Mouse (Mus musculus) retina, postnatal 1 day (tissue): ENCODE results near the gene Mtfr1l.
"Not testable (repeated sequence)": the region's sequence is repeated elsewhere in the genome, so short reads cannot be mapped to it uniquely, and the experiment has no call there.

Source experiments
- DNase-seq: peaks from one replicate; pipeline ENCODE4 v3.0.0-alpha.2; 2012

The Mtfr1l gene

DNA sequence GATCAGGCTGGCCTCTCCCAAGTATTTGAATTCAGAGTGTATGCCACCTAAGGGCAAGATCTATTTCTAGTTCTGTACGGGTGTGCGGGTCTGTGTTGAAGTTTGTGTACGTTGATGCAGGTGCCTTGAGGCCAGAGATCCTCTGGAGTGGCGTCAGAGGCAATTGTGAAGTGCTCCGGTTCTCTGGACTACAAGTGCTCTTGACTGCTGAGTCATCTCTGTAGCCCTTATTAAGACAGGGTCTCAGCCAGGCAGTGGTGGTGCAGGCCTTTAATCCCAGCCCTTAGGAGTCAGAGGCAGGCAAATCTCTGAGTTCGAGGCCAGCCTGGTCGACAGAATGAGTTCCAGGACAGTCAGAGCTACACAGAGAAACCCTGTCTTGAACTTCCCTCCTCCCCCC, 19.6 kb downstream of the Mtfr1l start:
- no peak for DNase-seq

DNA sequence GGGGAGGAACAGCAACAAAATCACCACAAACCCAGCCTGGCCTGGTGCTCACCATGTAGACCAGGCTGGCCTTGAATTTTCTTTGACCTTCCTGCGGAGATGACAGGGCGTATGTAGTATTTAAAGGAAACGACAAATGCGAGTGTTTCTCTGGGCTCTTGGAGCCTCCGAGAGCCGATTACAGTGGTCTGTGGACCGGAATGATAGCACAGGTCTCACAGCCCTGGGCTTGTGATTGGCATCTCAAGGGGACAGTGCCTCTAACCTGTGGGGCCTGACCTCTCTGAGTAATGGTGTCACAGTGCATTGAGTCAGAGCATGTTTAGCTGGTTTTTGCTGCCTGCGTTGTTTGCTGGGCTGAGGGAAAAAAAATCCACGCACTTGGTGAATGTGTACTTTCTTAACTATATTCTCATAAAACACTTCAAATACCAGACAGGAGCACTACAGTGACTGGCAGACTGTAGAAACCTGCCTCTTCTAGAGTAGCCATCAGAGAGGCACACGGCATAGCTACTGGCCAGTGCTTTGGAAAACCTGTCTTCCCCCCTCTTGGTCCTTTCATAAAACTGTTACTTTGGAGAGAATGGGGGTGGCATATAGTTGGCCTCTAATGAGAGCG, 20.8 kb downstream of the Mtfr1l start:
- DNase-seq: no peak

DNA sequence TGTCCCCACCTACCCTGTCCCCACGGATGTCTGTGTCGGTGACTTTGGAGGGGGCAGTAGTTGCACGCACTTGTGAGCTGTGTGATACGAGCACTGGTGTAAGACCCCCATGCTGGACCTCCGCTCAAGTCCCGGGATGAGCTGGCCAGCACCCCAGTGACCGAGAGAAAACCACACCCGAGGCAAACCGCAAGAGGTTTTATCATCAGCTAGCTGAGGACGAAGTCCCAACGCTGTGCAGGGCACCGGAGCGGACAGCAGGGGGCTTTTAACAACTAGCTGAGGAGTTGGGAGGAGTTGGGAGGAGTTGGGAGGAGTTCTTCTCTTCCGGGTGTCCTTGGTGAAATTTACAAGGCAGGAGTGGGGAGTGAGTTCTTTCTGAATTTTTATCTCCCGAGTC, 22.4 kb downstream of the Mtfr1l start:
- DNase-seq: peak; percentile 69

DNA sequence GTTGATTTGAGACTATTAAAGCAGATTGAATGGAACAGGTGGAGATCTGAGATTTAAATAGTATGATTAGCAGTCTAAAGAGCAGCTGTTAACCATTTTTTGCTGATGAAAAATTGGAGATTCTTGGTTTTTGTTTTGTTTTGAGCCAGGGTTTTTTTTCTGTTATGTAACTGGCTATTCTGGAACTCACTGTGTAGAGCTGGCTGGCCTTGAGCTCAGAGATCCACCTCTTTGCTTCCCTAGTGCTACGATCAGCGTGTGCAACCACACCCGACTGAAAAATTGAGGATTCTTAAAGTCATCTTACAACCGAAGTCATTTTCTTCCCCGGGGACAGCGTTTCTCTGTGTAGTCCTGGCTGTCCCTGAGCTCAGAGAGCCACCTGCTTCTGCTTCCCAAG, 23.5 kb downstream of the Mtfr1l start:
- no peak for DNase-seq

DNA sequence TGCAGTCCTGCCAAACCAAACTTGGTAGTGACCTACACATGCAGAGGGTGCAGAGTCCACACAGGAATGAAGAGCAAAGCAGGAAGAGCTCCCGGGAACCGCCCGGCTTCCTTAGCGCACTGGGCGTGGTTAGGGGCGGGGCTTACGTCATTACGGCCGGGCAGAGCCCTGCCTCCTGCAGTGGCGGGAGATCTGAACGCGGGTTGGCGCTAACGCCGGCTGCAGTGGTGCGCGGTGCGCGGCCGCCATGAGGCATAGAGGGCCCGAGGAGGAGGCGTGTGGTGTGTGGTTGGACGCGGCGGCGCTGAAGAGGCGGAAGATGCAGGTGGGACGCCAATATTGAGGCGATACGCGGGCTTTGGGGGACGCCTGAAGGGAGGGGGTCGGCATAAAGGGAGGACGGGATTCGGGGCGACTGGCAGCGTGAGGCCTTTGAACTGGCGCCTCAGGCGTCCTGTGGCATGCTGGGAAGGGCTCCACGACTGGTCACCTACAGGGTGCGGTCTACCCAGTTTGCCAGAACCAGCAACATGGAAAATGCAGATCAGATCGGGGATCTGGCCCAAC, 24.3 kb downstream of the Mtfr1l start, which contains the start of gene Aunip:
Gene Aunip, plus strand, starts transcription at position 155 of the 567 bp plus-strand sequence.
- DNase-seq: peak; percentile 95

DNA sequence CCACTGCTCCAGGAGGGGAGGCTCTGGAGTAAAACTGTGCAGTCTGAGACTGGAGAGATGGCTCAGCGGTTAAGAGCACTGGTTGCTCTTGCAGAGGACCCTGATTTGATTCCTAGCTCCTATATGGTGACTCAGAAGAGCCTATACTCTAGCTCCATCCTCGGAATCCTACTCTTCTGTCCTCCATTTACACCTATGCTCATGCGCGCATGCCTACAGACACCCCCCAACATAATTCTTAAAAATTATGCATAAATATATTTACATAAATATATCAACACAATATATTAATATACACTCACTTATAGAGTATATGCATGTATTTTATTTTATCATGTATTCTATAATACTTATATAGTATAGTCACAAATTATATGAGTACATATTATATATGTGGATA, 24.8 kb downstream of the Mtfr1l start:
- no peak for DNase-seq

DNA sequence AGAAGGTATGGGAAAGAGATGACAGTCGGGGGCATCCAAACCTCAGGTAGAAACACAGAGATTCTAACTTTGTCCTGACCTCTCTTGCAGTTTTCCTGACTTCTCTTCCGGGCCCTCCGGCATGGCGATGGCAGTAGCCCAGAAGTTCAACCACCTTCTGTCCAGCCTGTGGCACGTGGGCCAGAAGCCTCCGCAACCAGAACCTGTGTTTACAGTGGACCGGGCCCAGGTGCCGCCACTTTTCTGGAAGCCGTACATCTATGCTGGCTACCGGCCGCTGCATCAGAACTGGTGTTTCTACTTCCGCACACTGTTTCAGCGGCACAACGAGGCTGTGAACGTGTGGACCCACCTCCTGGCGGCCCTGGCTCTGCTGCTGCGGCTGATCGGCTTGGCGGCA, 28.5 kb downstream of the Mtfr1l start:
- DNase-seq: no peak

DNA sequence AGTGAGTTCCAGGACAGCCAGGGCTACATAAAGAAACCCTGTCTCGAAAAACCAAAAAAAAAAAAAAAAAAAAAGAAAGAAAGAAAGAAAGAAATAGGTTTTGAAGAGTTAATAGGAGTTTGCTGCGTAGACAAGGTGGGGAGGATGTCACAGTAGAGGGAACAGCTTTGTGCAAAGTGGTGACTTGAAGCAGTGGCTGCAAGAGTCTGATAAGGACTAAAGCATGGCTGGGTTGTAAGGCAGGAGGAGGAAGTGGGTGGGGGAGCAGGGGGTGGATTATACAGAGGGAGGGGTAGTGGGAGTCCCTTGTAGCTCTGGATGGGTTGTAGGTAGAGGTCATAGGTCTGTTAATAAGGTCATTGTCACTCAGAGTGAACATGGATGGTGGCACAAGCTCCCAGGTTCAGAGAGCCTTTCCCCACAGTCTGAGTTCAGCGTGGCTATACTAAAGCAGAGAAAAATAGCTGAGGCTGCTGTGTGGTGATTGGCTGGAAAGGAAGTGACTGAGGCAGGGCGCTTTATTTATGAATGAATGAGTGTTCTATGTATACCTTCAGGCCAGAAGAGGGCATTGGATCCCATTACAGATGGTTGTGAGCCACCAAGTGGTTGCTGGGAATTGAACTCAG, 29.1 kb downstream of the Mtfr1l start:
- DNase-seq: no peak

DNA sequence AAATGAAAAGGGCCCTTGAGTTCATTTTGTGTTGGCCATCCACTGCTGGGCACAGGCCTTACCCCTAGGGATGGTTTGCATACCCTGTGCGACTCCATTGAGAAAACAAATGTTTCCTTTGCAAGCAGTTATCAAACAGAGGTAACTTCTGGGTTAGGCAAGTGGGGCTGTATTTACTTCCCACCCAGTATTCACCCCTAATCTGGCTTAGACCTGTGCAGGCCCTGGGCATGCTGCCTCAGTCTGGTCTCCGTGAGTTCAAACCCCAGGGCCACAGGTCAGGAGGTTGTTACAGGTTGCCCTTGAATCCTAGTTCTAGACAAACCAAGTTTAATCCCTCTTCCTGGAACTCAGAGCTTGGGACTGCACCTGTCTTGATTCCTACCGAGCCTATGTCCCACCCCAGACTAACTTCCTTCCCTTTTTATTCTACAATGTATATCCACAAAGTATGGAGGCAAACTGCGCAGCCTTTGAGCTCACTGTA, 29.8 kb downstream of the Mtfr1l start:
- no peak for DNase-seq

DNA sequence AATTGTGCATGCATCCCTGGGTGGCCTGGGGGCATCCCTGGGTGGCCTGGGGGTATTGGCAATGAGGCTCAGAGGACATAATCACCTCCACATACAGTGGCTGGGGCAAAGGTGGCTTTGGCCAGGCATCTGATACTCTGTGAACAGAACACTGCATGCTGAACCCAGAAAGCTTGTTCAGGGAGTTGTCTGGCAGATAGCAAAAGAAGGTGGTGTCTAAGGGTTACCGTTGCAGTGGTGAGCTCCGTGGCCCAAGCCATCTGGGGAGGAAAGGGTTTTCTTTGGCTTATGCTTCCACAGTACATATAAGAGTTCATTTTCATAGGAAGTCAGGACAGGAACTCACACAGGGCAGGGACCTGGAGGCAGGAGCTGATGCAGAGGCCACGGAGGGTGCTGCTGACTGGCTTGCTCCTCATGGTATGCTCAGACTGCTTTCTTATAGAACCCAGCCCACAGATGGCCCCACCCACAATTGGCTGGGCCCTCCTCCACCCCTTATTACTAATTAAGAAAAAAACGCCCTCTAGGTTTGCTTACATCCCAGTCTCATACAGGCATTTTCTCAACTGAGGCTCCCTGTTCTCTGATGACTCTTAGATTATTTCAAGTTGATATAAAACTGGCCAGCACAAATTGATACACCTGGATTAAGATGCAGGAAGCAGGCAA, 31.4 kb downstream of the Mtfr1l start:
- no peak for DNase-seq

DNA sequence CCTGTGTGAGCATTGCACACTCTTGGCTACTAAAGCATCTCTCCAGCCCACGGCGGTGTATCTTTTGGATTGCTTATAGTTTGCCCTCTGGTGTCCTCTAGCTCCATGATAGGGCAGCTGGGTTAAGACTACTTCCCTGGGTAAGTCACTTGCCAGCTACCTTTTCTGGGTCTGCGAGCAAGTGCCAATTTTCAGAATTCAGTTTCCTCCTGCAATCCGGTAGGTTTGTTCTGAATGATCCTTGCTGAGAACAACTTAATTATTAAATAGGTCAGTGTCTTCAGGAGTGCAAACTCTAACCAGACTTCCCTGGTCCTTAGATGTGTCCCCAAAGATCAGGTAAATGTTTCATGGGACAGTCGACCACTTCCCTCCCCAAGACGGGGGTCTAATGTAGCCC, 34.1 kb downstream of the Mtfr1l start:
- no peak for DNase-seq

DNA sequence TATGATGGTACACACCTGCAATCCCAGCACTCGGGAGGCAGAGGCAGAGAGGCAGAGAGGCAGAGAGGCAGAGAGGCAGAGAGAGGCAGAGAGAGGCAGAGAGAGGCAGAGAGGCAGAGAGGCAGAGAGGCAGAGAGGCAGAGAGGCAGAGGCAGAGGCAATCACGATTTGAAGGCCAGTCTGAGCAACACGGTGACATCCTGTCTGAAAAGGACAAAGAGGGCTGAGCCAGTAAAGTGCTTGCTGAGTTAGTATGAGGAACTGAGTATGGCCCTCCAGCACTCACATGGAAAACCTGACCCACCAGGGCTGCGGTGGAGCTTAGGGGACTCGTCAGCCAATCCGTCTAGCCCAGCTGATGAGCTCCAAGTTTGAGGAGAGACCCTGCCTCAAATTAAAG, 36.2 kb downstream of the Mtfr1l start:
- not testable (repeated sequence) for DNase-seq

DNA sequence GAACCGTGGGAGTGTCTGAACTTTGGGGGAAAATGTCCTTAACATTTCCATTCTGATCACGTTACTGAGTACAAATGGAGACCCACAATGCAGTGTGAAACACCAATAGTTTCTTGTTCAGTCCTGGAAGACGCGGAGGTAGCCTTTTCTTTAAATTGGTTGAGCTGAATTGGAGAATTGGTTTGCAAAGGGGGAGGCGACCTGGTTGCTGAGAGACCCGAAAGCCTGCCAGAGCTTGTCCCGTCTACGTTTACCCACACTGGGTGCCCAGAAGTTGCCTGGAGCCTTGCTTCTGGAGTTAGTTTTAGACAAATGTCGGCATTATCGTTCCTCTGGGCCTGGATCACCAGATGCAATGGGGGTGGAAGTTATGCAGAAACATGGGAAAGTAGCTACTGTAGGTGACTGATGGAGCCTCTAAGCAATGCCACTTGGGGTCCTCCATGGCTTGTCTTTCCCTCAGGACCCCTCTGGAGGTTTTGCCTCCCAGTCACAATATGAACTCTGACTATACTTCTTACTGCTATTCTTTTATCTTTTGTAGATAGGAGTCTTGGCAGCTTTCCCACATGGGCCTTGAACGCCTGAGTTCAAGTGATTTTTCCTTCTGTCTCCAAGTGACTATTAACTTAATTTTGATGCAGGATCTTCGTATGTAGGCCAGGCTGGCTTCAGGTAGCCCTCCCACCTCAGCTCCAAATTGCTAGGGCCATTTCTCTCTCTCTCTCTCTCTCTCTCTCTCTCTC, 37.0 kb downstream of the Mtfr1l start:
- no peak for DNase-seq

DNA sequence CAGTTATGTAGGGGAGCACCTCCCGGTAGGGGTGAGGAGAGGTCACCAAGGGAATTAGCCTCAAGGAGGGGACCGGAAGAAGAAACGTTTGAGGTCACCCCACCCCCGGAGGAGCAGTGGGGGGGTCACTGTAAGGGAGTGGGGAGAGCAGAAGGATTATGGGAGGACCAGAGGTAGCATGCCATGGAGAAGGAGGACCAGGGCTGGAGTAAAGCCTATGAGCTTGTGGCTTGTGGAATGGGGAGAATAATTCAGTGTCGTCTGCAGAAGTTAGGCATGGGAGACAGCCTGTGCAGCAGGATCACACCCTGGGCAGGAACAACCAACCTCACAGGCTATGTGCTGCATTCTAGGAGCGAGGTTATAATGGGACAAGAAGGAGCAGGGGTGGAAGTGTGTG, 38.0 kb downstream of the Mtfr1l start:
- DNase-seq: no peak

DNA sequence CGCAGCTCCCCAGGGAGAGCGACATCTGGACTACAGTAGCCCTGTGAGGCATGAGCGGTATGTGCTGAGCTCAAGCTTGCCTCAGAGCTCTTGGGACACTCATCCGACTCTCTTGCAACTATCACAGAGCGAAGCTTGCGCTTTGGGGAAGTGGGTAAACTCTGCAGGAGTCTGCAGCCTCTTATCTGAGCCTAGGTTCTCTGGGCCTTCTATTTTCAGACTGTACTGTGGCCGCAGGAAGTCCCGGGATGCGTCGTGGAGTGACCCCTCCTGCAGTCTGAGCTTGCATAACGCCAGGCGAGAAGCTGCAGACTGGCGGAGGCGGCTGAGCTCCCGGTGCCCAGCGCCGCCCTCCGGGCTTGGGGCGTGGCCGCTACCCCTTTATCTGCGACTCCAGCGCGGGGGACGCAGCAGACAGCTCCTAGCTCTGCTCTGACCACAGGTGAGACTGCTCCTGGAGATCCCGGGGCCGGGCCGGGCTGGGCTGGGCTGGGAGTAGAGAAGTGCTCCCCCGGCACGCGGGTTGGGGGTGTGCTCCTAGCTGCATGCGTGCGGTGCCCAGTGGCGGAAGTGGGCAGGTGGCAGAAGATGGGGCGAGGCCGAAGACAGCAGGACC, 38.5 kb downstream of the Mtfr1l start, which contains the start of gene Paqr7:
Gene Paqr7, plus strand, starts transcription at position 103 of the 616 bp plus-strand sequence.
- peak; percentile 74 for DNase-seq

DNA sequence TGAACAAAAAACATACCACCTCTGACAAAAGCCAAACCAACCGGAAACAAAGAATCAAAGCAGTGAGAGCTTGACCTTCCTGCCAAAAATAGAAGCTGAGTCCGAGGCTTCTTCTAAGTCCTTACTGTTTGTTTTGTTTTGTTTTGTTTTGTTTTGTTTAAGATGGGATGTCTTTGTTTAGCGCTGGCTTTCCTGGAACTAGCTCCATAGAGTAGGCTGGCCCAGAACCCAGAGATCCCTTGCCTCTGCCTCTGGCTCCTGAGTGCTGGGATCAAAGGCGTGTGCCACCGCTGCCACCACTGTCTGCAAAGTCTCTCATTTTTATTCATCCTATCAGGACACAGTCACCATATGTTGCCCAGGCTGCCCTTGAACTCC, 39.7 kb downstream of the Mtfr1l start:
- DNase-seq: no peak

DNA sequence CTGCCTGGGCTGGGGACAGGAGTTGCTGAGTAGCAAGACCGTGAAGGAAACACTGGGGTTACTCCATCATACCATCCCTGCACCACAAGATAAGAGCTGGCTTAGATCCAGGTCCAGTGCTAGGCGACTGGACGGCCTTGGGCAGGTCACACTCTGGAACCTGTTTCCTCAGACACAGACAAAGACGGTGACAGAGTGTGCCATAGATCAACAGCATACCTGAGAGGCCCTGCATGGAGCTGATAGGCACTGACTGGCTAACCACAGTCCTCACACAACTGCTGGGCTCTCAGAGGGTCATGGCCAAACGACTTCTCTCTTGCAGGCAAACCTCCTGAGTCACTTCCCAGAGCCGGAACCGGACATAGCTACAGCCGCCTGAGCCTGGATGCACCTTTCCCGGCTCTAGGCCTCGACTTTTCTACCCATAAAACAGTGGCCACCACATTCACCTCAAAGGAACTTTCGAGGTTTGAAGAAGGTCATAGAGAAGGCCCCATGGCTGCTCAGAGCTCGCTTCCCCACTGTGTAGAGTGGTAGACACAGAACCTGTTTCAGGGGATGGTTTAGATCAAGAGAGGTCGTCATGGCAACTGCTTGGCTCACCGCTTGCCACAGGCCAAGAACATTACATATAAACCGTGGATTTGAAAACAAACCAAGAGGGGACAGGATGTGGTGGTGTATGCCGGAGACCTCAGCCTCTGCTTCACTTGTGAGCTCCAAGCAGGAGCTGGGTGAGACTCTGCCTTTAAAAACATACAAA, 40.2 kb downstream of the Mtfr1l start:
- DNase-seq: no peak

DNA sequence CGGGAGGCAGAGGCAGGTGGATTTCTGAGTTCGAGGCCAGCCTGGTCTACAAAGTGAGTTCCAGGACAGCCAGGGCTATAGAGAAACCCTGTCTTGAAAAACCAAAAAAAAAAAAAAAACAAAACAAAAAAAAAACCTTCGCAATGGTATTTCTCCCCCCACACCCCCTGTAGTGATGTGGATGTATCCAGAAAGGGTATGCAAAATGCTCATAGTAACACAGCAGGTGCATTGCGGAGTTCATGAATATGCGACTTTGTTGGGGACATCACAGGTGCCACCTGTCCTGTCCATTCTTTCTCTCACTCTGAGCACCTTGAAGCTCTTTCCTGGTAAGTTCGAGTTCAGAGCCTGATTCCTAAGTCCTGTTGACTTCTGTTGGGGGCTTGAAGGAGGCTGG, 41.0 kb downstream of the Mtfr1l start:
- DNase-seq: not testable (repeated sequence)

DNA sequence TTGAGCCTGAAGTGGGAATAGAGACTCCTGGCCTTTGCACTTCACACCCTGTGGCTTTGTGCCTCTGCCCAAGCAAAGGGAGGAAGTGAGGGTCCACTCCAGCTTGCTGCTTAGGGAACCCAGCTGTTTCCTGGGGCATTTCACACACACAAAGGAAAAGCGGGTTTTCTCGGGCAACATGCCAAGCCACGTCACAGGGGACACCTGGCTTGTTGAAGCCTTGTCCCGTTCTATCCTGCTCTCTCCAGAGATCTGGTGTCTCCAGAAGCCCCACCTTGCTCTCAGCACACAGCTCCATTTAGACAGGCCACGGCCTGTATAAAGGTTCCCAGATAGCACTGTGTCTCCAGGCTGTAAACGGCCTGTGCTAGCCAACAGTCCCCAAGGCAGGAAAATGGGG, 43.5 kb downstream of the Mtfr1l start:
- DNase-seq: no peak

DNA sequence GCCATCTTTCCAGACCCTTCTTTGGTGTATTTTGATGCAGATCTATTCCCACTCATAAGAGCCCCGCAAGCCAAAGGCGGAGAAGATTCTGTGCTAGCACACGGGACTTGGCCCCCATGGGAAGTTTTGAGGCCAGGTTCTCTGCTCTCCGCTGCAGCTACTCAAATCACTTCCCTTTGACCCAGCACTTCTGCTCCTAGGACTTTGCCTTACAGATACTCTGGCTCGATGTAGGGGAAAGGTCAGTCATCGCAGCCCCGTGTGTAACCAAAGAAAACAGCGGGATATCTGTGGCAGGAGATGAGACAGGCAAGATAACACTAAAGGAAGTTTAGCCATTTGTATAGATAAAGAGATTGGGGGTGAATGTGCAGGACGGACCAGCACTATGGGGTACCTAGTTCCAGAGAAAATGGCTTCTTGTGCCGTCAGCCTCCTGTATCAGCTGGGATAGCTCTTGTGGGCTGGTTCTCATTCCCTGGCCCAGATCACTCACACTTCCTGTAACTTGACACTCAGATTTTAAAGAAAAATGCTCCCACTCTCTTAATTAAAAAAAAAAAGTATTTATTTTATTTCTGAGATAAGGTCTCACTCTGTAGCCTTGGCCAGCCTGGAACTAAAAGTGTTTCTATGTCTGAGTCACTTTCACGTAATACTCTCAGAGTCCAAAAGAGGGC, 45.1 kb downstream of the Mtfr1l start:
- DNase-seq: no peak

DNA sequence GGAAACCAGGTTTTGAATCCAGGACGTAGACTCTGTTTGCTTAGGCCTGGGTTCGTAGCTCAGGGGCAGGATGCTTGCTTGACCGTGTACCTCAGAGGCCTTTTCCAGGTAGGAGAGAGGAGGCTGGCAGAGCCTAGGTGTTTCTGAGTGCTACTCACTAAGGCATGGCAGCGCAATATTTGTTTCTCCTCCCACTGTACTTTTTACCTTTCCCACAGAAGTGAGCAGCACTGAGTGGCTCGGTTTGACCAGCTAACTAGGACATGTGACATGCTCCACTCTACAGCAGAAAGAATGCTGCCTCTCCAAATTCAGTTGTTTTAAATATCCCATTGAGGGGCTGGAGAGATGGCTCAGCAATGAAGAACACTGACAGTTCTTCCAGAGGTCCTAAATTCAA, 47.0 kb downstream of the Mtfr1l start:
- no peak for DNase-seq
